In genomic region chr11:120784064-120784791, GRCm38 (mm10) we compare ENCODE assay signal across 7 mouse cellular contexts. TPM values are rescaled to one million over a fixed set of nuclear protein-coding genes. Genes with fewer than 3 reads are reported as not detected.
A peak's percentile ranks its signal among the peaks of the same experiment; 100 is the strongest.
DNase-seq lines count a peak whose midpoint lies in the region; ATAC-seq lines count a peak whose summit lies in the region.

TSS of gene Rfng (minus strand) at chr11:120784207.
TSS of gene Gps1 (plus strand) at chr11:120784272.

- H3K9me3 ChIP-seq in limb, embryonic 13.5 days = no peaks in the 10 kb centered on the region
- no peaks in the 10 kb centered on the region for H3K9me3 ChIP-seq in midbrain, embryonic 15.5 days

- no peaks in the 10 kb centered on the region for H3K27me3 ChIP-seq in limb, embryonic 13.5 days
- no peaks in the 10 kb centered on the region for H3K27me3 ChIP-seq in midbrain, embryonic 15.5 days (replicated peaks)

- peaks cover 58% of the 10 kb centered on the region for H3K36me3 ChIP-seq in limb, embryonic 13.5 days
- H3K36me3 ChIP-seq in midbrain, embryonic 15.5 days (replicated peaks) = peaks cover 24% of the 10 kb centered on the region

- peak; percentile 82 for ATAC-seq in limb, embryonic 13.5 days (ENCODE audit: low FRiP score, low read depth)
- ATAC-seq in midbrain, embryonic 15.5 days (replicated peaks) = peak; percentile 91

- H3K4me1 ChIP-seq in limb, embryonic 13.5 days = peaks cover 29% of the 10 kb centered on the region
- peaks cover 27% of the 10 kb centered on the region for H3K4me1 ChIP-seq in midbrain, embryonic 15.5 days

- WGBS in limb, embryonic 13.5 days = under 1% methylated on average over 90 of the region's 107 CpGs
- 1% methylated on average over 93 of the region's 107 CpGs for WGBS in midbrain, embryonic 15.5 days

- H3K4me3 ChIP-seq in limb, embryonic 13.5 days = peak within 1 kb of the TSS; percentile 99
- H3K4me3 ChIP-seq in midbrain, embryonic 15.5 days = peak within 1 kb of the TSS; percentile 95

- H3K9ac ChIP-seq in limb, embryonic 13.5 days = peak within 1 kb of the TSS; percentile 96
- peak within 1 kb of the TSS; percentile 97 for H3K9ac ChIP-seq in midbrain, embryonic 15.5 days

- peak within 1 kb of the TSS; percentile 99 for H3K4me2 ChIP-seq in limb, embryonic 13.5 days (replicated peaks)
- peak within 1 kb of the TSS; percentile 97 for H3K4me2 ChIP-seq in midbrain, embryonic 15.5 days

- H3K27ac ChIP-seq in limb, embryonic 13.5 days = peak within 1 kb of the TSS; percentile 72; the same call in 1 of the 2 replicates
- peak within 1 kb of the TSS; percentile 85 for H3K27ac ChIP-seq in midbrain, embryonic 15.5 days

- peak; percentile 92 for DNase-seq in adrenal gland, postnatal 10 days
- peak; percentile 85 for DNase-seq in embryo, embryonic 9.5 days (ENCODE audit: extremely low spot score)
- peak; percentile 98 for DNase-seq in heart, adult 11 months
- peak; percentile 86 for DNase-seq in kidney, adult 18-20 months
- DNase-seq in spleen, postnatal 10 days (ENCODE audit: low spot score in 2 of 2) = peak; percentile 77 to 87

RNA-seq across cellular contexts. Expression of gene Rfng, which starts in this region (rescaled TPM):
- total RNA-seq in adrenal gland, postnatal 10 days (2021) = 10 to 100 TPM; 15.9 to 20.6 TPM
- polyA plus RNA-seq in limb, embryonic 13.5 days (2015; fragmentation: Nextera tagmentation; extraction: Ambion mirVana) = 43.8 and 48.4 TPM in 2 replicates
- polyA plus RNA-seq in midbrain, embryonic 15.5 days (2015; fragmentation: Nextera tagmentation; extraction: Ambion mirVana) = 137 and 138 TPM in 2 replicates

RNA-seq across cellular contexts. Expression of gene Gps1, which starts in this region (rescaled TPM):
- 10 to 100 TPM; 84.2 to 89.3 TPM for total RNA-seq in adrenal gland, postnatal 10 days (2021)
- polyA plus RNA-seq in limb, embryonic 13.5 days (2015; fragmentation: Nextera tagmentation; extraction: Ambion mirVana) = 240 and 241 TPM in 2 replicates
- polyA plus RNA-seq in midbrain, embryonic 15.5 days (2015; fragmentation: Nextera tagmentation; extraction: Ambion mirVana) = 296 and 300 TPM in 2 replicates

Comparison
In these comparisons a context has a peak if more than half of its experiments do, and no peak if none do; other contexts are left out.
1. Peak in every context shown above with its lines: DNase-seq, ATAC-seq, H3K4me3 ChIP-seq and H3K27ac ChIP-seq.